Mouse (Mus musculus) lung, postnatal 0 days (tissue): ENCODE measurements around the gene Itgb2. TPM values are rescaled to one million over a fixed set of nuclear protein-coding genes. Genes with fewer than 3 reads are reported as not detected.

Experiments used
- ATAC-seq: fragments of 200-750 bp; cut with Nextera tagmentation; 2 replicates; pipeline ENCODE4 v1.8.0; 2017; ENCODE audit warnings: moderate library complexity
- DNase-seq: peaks from one replicate; pipeline ENCODE4 v3.0.0-alpha.2; 2016; ENCODE audit warnings: low spot score
- H3K27ac ChIP-seq: fragments of 300-500 bp; sonication (generic); 2 replicates; pipeline ENCODE4 v1.5.1; 2014; ENCODE audit warnings: antibody characterized with exemption, mild to moderate bottlenecking, low read length, mixed read lengths
- H3K27me3 ChIP-seq: fragments of 300-500 bp; sonication (generic); replicated peaks from 2 replicates; pipeline ENCODE4 v1.6.1; 2014; ENCODE audit warnings: low read length, mixed read lengths; ENCODE audit not compliant: insufficient read depth
- H3K36me3 ChIP-seq: fragments of 300-500 bp; sonication (generic); 2 replicates; pipeline ENCODE4 v1.6.1; 2014; ENCODE audit warnings: low read length, mixed read lengths; ENCODE audit not compliant: insufficient read depth
- H3K4me1 ChIP-seq: fragments of 300-500 bp; sonication (generic); 2 replicates; pipeline ENCODE4 v1.6.1; 2014; ENCODE audit warnings: antibody characterized with exemption, low read depth, low read length, mixed read lengths; ENCODE audit not compliant: insufficient read depth
- H3K4me2 ChIP-seq: fragments of 300-500 bp; sonication (generic); replicated peaks from 2 replicates; pipeline ENCODE4 v1.6.1; 2014; ENCODE audit warnings: low read depth, mild to moderate bottlenecking, low read length, moderate library complexity, mixed read lengths
- H3K4me3 ChIP-seq: fragments of 300-500 bp; sonication (generic); 2 replicates; pipeline ENCODE4 v1.5.1; 2014; ENCODE audit warnings: low read depth, low read length
- H3K9ac ChIP-seq: fragments of 300-500 bp; sonication (generic); replicated peaks from 2 replicates; pipeline ENCODE4 v1.6.1; 2014; ENCODE audit warnings: low read depth, mild to moderate bottlenecking
- H3K9me3 ChIP-seq: fragments of 300-500 bp; sonication (generic); 2 replicates; pipeline ENCODE4 v1.6.1; 2016; ENCODE audit warnings: low read length, mixed read lengths
- CTCF ChIP-seq: IDR thresholded peaks from 2 replicates; pipeline ENCODE4 v1.5.1; 2016; ENCODE audit warnings: antibody characterized with exemption, mild to moderate bottlenecking
- EP300 ChIP-seq: IDR thresholded peaks from 2 replicates; pipeline ENCODE4 v1.6.1; 2016; ENCODE audit warnings: antibody characterized with exemption, mild to moderate bottlenecking, control low read depth
- WGBS: fragments of 180-500 bp; shearing (Covaris S2); extraction: QIAGEN DNeasy Blood & Tissue Kit; methylation state at CpG from one replicate; pipeline ENCODE4 v1.1.7; 2014; 5-methylcytosine and 5-hydroxymethylcytosine counted together
- polyA plus RNA-seq: library from polyadenylated mRNA; unstranded; fragments of >200 nt; fragmentation: Nextera tagmentation; extraction: Ambion mirVana; gene quantifications from 2 replicates; pipeline ENCODE4 v1.2.1, GENCODE M21; 2015

The Itgb2 gene
- polyA plus RNA-seq, 1 experiment from 2014 or later = 19.1 TPM

- H3K36me3 ChIP-seq = no peaks in the 10 kb centered on the region
- ATAC-seq = no peak
Observed at GRCm38 (mm10) chr10:77586637-77587036, 56.6 kb downstream of the Itgb2 start.

DNA sequence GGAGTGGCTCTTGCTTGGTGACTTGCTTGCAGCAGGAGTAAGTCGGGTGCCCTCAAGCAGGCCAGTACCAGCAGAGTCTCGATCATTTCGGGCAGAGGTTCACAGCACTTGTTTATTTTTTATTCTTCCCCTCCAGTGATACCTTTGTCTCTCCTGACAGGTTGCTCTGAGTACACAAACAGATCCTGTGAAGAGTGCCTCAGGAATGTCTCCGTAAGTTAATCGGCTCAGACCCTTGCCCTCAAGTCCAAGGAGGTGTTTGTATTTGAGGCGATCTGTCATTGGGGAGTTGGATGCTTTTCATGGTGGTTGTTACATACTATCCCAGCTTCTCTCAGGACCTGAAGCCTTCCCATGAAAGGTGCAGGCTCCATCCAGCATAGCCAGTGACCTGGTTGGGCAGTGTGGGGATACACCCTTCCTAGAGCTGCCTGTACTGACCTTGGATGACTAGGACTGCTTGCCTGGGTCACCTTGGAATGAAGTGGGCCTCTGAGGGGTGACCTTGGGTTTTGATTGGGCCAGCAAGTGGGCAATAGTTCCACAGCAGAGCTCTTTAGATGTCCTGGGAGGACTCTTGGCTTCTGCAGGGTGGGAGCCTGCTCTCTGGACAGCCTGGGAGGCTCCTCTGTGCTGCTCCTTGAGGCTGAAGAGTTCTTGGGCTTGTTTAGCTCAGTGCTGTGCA lies 57.2 kb downstream of the Itgb2 start:
- Histone ChIP-seq H3K9me3 (no peaks in the 10 kb centered on the region), H3K9ac (no peak overlapping the region)
- ATAC-seq = no peak

More at GRCm38 (mm10) chr10:77586637-77587036, 56.6 kb downstream of the Itgb2 start:
- no peak overlapping the region for H3K9ac ChIP-seq
- H3K9me3 ChIP-seq = no peaks in the 10 kb centered on the region
- H3K27me3 ChIP-seq = no peaks in the 10 kb centered on the region
- no peak overlapping the region for H3K4me3 ChIP-seq
- DNase-seq = no peak
- 88% methylated on average over 3 of the region's 3 CpGs for WGBS
- no peak for TF ChIP-seq EP300
- no peak for TF ChIP-seq CTCF
- peaks cover 13% of the 10 kb centered on the region for H3K4me1 ChIP-seq
- no peak overlapping the region for H3K4me2 ChIP-seq
- no peak overlapping the region for H3K27ac ChIP-seq

GRCm38 (mm10) chr10:77588036-77588435 lies 58.0 kb downstream of the Itgb2 start:
- 89% methylated on average over 2 of the region's 2 CpGs for WGBS
- Histone ChIP-seq H3K4me1 (peaks cover 8% of the 10 kb centered on the region), H3K4me2 (no peak overlapping the region)

More for the DNA sequence above, 57.2 kb downstream of the Itgb2 start:
- TF ChIP-seq CTCF (no peak), EP300 (no peak)
- Histone ChIP-seq H3K27ac (no peak overlapping the region), H3K4me2 (no peak overlapping the region), H3K4me3 (no peak overlapping the region), H3K4me1 (peaks cover 13% of the 10 kb centered on the region), H3K27me3 (no peaks in the 10 kb centered on the region), H3K36me3 (0 out of 2 replicates have a peak, but pooled peaks cover under 1% of the 10 kb centered on the region)
- DNase-seq = no peak
- 54% methylated on average over 6 of the region's 6 CpGs for WGBS

DNA sequence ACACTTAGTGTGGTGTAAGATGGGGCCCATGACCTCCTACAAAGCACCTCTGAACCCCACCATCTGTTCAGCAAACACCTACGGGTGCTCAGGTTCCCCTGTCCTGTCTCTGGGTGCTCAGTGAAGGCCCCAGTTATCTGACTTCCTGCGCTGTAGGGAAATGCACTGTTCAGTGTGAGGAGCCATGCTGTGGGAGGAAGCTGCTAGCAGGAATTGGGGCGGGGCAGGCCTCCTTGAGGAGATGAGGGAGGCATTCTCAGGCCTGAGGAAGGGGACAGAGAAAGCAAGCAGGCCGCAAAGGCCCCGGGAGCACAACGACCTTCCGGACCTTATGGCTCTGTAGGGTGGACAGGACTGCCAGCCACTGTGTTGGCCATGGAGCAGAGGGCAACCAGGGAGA lies 59.1 kb downstream of the Itgb2 start:
- DNase-seq (no peak), ATAC-seq (no peak)
- H3K4me2 ChIP-seq = no peak overlapping the region
- WGBS = 67% methylated on average over 7 of the region's 7 CpGs
- peaks cover 18% of the 10 kb centered on the region; the same call in 1 of the 2 replicates for H3K36me3 ChIP-seq
- no peaks in the 10 kb centered on the region for H3K27me3 ChIP-seq
- no peak overlapping the region for H3K4me3 ChIP-seq
- H3K27ac ChIP-seq = no peak overlapping the region
- TF ChIP-seq CTCF = no peak
- TF ChIP-seq EP300 = no peak
- no peak overlapping the region for H3K9ac ChIP-seq
- no peaks in the 10 kb centered on the region for H3K9me3 ChIP-seq
- peaks cover under 1% of the 10 kb centered on the region; the same call in 1 of the 2 replicates for H3K4me1 ChIP-seq

More at GRCm38 (mm10) chr10:77588036-77588435, 58.0 kb downstream of the Itgb2 start:
- ATAC-seq (no peak), DNase-seq (no peak)
- Histone ChIP-seq H3K9ac (no peak overlapping the region), H3K27ac (no peak overlapping the region), H3K9me3 (no peaks in the 10 kb centered on the region), H3K4me3 (no peak overlapping the region), H3K36me3 (peaks cover 8% of the 10 kb centered on the region; the same call in 1 of the 2 replicates), H3K27me3 (no peaks in the 10 kb centered on the region)
- TF ChIP-seq EP300 (no peak), CTCF (no peak)

DNA sequence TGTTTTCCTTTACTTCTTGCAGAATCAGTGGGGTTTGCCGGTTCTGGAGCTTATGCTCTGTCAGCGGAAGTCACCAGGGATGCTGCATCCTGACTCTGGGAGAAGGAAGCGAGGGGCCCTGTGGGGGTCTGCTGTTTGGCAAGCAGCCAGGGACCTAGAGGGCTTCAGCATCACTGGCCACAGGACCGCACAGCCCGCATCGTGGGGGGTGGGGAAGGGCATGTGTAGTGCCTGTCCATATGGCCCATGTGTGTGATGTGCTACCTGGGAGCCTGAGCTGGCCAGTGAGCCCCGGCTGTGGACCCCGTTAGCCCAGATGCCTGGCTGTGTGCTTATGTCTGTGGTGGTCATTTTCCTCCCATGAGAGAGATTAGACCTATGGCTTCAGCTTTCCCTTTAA lies 59.7 kb downstream of the Itgb2 start:
- ATAC-seq = no peak
- DNase-seq = no peak
- no peaks in the 10 kb centered on the region for H3K4me1 ChIP-seq
- H3K36me3 ChIP-seq = peaks cover 22% of the 10 kb centered on the region; the same call in 1 of the 2 replicates
- no peak overlapping the region for H3K4me2 ChIP-seq
- WGBS = 64% methylated on average over 8 of the region's 8 CpGs
- H3K27me3 ChIP-seq = no peaks in the 10 kb centered on the region
- H3K27ac ChIP-seq = no peak overlapping the region
- H3K4me3 ChIP-seq = no peak overlapping the region
- H3K9me3 ChIP-seq = no peaks in the 10 kb centered on the region
- TF ChIP-seq CTCF (no peak), EP300 (no peak)
- no peak overlapping the region for H3K9ac ChIP-seq

GRCm38 (mm10) chr10:77590812-77591211 lies 60.8 kb downstream of the Itgb2 start:
- ATAC-seq = peak; percentile 83
- 49% methylated on average over 6 of the region's 6 CpGs for WGBS
- H3K36me3 ChIP-seq = peaks cover 30% of the 10 kb centered on the region; the same call in 1 of the 2 replicates
- no peaks in the 10 kb centered on the region for H3K27me3 ChIP-seq
- H3K4me3 ChIP-seq = no peak overlapping the region
- TF ChIP-seq EP300 (no peak), CTCF (peak; percentile 96)
- peak; percentile 85 for DNase-seq
- no peak overlapping the region for H3K9ac ChIP-seq
- H3K4me2 ChIP-seq = no peak overlapping the region
- no peak overlapping the region for H3K27ac ChIP-seq
- H3K4me1 ChIP-seq = no peaks in the 10 kb centered on the region
- no peaks in the 10 kb centered on the region for H3K9me3 ChIP-seq
